Comparison of ENCODE assay signal across 16 mouse cellular contexts in genomic region chr2:165510466-165510865, GRCm38 (mm10). TPM values are rescaled to one million over a fixed set of nuclear protein-coding genes. Genes with fewer than 3 reads are reported as not detected.
"Had no signal": no experiment of that assay in that cellular context is flagged by ENCODE, and none has a peak within 500 bp of the region (broad histone marks: within the 10 kb centered on the region; RNA-seq: fewer than 3 reads in every experiment).

No protein-coding gene starts in this region.

- H3K27ac ChIP-seq: limb, embryonic 15.5 days; liver, embryonic 13.5 days; lung, embryonic 15.5 days; macrophage; midbrain, embryonic 15.5 days; neural tube, embryonic 13.5 days; stomach, postnatal 0 days had no signal

- H3K27me3 ChIP-seq: limb, embryonic 15.5 days; lung, embryonic 15.5 days; midbrain, embryonic 15.5 days; neural tube, embryonic 13.5 days had no signal

- H3K4me1 ChIP-seq: liver, embryonic 13.5 days; megakaryocyte, embryonic 14.5 days had no signal

- H3K4me3 ChIP-seq: limb, embryonic 15.5 days; liver, embryonic 13.5 days; lung, embryonic 15.5 days; megakaryocyte, embryonic 14.5 days; midbrain, embryonic 15.5 days; neural tube, embryonic 13.5 days had no signal

- DNase-seq: kidney, adult 18-20 months; kidney, postnatal 25 days; layer of hippocampus, adult 9-11 months; layer of hippocampus, postnatal 36 days; liver, embryonic 13.5 days; liver, postnatal 0 days; lung, postnatal 14 days; retina, postnatal 1 day had no signal

RNA-seq across cellular contexts. Expression of gene Slc2a10, which starts 6.9 kb away (rescaled TPM):
- polyA plus RNA-seq: macrophage had no signal

RNA-seq across cellular contexts. Expression of gene Slc13a3, which starts 37.4 kb away (rescaled TPM):
- polyA plus RNA-seq: limb, embryonic 11.5 days had no signal
